Mouse (Mus musculus) ovary, adult 18-20 months (tissue): ENCODE measurements around the gene Calml3.

ENCODE experiments used
- DNase-seq: peaks from one replicate; pipeline ENCODE4 v3.0.0; 2022; ENCODE audit warnings: low spot score, mixed read lengths

Calml3 gene

GRCm38 (mm10) chr13:3779575-3780226, 24.4 kb downstream of the Calml3 start:
- DNase-seq = peak; percentile 13

GRCm38 (mm10) chr13:3778591-3779364, 25.3 kb downstream of the Calml3 start:
- DNase-seq = no peak

- no peak for DNase-seq
Observed at GRCm38 (mm10) chr13:3777216-3777912, 26.8 kb downstream of the Calml3 start.

GRCm38 (mm10) chr13:3776446-3776845, 27.7 kb downstream of the Calml3 start:
- no peak for DNase-seq

- DNase-seq = no peak
Observed at GRCm38 (mm10) chr13:3774991-3775390, 29.1 kb downstream of the Calml3 start.

GRCm38 (mm10) chr13:3774280-3774679, 29.8 kb downstream of the Calml3 start:
- DNase-seq = no peak

- DNase-seq = no peak
Observed at GRCm38 (mm10) chr13:3773149-3773688, 30.9 kb downstream of the Calml3 start.

- no peak for DNase-seq
Observed at GRCm38 (mm10) chr13:3771221-3771620, 32.9 kb downstream of the Calml3 start.

GRCm38 (mm10) chr13:3770170-3771024, 33.7 kb downstream of the Calml3 start:
- DNase-seq = no peak

GRCm38 (mm10) chr13:3769531-3769930, 34.6 kb downstream of the Calml3 start:
- no peak for DNase-seq

GRCm38 (mm10) chr13:3768621-3769020, 35.5 kb downstream of the Calml3 start:
- no peak for DNase-seq

- DNase-seq = no peak
Observed at GRCm38 (mm10) chr13:3767086-3767485, 37.0 kb downstream of the Calml3 start.

- DNase-seq = no peak
Observed at GRCm38 (mm10) chr13:3765781-3766180, 38.3 kb downstream of the Calml3 start.

GRCm38 (mm10) chr13:3761131-3761530, 43.0 kb downstream of the Calml3 start:
- no peak for DNase-seq

GRCm38 (mm10) chr13:3758347-3758746, 45.8 kb downstream of the Calml3 start:
- DNase-seq = no peak

GRCm38 (mm10) chr13:3753291-3753690, 50.8 kb downstream of the Calml3 start:
- no peak for DNase-seq
